Mouse (Mus musculus) common myeloid progenitor, adult 5-6 weeks (primary cell): ENCODE data around the gene Olfr1495. TPM values are rescaled to one million over a fixed set of nuclear protein-coding genes. Genes with fewer than 3 reads are reported as not detected.
"Not testable (repeated sequence)": the region's sequence is repeated elsewhere in the genome, so short reads cannot be mapped to it uniquely, and the experiment has no call there.

Source experiments
- ATAC-seq: replicated peaks from 2 replicates; pipeline ENCODE4 v1.8.0; 2016; ENCODE audit warnings: low read depth, mild to moderate bottlenecking, moderate TSS enrichment, inconsistent platforms; ENCODE audit not compliant: poor library complexity, severe bottlenecking
- total RNA-seq: library from RNA; stranded (forward); fragments of 200-1000, 187-1606 nt; gene quantifications from 2 replicates; pipeline ENCODE4 v1.2.3, GENCODE M21; 2017

Olfr1495 gene
- not detected in 2 replicates for total RNA-seq

DNA sequence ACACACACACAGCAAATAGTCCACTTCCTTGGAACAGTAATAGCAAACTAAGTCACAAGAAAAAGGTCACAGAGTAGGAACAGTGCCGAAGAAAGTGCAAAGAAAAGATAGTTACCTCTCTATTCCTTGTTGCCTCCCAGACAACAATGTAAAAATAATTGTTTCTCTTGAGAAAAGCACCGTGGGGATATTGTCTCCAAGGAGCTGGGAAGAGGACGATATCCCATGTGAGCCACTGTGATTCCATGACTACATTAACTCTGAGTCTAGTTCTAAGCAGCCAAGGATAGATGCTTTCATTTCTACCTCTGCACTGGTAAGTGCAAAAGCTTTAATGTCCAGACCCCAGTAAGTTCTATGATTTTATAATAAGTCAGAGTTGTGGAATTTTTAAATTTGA is at the start of gene Olfr1495:
TSS of gene Olfr1495 (plus strand) at position 301 of the 400 bp plus-strand sequence.
- ATAC-seq, result no peak

DNA sequence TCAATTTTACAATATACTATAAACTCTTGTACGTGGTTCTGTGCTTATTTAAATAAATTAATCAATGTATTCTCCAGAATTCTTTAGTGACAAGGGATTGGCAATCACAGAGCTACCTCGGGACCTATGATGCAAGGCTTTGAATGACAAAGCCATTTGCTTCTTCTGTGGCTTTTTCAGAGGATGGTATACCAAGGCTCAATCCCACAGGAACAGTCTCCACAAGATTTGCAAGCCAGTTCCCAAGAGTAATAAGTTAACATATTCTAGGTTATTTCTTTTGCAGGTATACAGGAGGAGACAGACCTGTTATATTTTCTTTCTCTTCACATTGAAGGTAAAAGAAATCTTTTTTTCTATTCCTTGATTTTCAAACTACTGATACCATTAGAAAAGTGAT is 41.4 kb upstream of the Olfr1495 start, which contains the start of gene Olfr1493-ps1:
TSS of gene Olfr1493-ps1 (plus strand) at position 301 of the 400 bp plus-strand sequence.
- no peak for ATAC-seq

DNA sequence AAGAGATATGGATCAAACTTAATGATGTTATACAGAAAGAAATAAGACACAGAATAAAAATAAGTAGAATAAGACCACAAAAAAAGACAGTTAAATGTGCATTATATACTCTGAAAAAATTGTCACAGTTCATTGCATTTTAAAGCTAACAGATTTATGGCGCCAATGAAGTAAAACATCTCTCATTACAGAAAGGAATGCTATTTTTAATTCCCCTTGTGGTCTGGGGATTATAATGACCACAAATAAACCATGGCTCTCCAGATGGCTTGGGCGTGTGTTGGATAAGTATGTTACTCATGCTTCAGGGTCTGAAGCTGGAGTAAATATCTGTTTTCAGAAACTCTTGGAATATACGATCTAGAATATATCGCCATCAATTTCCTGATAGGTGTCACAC is 25.0 kb upstream of the Olfr1495 start, which contains the start of gene Olfr1494:
TSS of gene Olfr1494 (plus strand) at position 301 of the 400 bp plus-strand sequence.
- no peak for ATAC-seq

DNA sequence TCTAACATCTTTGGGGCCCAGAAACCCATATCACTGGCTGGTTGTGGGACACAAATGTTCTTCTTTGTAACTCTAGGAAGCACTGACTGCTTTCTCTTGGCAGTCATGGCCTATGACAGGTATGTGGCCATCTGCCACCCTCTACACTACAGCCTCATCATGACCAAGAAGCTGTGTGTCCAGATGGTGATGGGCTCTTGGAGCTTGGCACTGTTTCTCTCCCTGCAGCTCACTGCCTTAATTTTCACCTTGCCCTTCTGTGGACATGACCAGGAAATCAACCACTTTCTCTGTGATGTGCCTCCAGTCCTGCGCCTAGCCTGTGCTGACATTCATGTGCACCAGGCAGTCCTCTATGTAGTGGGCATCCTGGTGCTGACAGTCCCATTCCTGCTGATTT is 15.0 kb upstream of the Olfr1495 start:
- ATAC-seq, result no peak

DNA sequence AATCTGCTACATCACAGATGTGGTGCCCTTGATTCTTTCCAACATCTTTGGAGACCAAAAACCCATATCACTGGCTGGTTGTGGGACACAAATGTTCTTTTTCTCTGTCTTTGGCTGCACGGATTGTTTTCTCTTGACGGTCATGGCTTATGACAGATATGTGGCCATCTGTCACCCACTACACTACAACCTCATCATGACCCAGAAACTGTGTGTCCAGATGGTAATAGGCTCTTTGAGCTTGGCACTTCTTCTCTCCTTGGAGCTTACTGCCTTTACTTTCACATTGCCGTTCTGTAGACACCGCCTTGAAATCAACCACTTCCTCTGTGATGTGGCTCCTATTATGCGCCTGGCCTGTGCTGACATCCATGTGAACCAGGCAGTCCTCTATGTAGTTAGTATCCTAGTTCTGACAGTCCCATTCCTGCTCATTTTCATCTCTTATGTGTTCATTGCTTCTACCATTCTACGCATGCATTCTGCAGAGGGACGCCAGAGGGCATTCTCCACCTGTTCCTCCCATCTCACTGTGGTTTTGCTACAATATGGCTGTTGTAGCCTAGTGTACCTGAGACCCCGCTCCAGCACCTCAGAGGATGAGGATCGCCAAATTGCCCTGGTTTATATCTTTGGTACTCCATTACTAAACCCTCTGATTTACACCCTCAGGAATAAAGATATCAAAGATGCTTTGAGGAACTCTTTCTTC is 4.3 kb downstream of the Olfr1495 start:
- ATAC-seq, result no peak

DNA sequence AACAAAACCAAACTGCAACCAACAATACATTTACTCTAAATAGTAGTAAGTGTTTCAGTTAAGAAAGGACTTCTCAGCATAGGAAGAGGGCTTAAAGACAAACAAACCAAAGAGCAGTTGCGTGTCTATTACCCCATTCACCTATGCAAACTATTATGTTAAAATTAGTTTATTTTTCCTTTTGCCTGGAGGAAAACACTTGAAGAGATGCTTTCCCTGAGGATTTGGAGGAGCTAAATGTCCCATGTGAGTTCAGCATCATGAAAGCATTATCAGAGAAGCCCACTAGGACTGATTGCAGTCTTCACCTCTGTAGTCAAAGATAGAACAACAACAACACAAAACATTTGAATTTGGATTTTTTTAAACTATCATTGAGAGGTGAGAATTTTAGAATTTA is 13.2 kb downstream of the Olfr1495 start, which contains the start of gene Olfr1496:
TSS of gene Olfr1496 (plus strand) at position 301 of the 400 bp plus-strand sequence.
- ATAC-seq, result no peak

DNA sequence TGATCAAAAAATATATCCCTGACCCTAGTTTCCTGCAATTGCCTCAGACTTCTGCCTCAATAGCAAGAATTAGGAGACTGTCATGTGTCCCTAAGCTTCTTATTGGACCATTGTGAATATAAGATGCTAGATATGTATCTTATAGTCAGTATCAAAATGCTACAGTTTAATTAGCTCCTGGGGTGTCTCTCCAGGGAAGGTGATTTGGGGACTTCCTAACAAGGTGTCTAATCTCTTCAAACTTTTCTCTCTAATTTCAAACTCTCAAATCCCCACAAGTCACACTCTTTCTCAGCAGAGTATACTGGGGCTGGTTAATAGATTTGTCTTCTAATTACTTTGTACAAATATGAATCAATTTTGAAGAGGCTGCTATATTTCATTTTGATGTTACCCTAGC is 33.7 kb downstream of the Olfr1495 start, which contains the start of gene Olfr1497:
TSS of gene Olfr1497 (minus strand) at position 101 of the 400 bp plus-strand sequence.
- no peak for ATAC-seq

DNA sequence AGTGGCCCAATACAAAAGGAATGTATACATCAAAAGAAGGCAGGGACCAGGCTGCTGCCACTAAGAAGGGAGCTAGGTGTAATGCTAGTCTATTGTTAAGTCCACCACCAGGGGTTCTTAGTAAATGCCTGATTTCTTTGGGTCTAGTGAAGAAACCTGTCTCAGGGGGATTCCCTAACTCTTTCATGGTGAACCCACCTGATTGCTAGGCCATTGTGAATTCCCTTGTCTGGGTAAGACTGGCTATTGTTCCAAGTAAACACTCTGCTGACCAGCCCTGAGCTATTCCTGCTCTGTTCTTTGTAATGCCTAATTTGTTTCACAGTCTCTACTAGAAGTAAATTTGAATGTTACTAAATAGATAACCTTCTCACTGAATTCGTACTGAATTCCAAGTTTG is 41.1 kb downstream of the Olfr1495 start:
- ATAC-seq, result not testable (repeated sequence)

DNA sequence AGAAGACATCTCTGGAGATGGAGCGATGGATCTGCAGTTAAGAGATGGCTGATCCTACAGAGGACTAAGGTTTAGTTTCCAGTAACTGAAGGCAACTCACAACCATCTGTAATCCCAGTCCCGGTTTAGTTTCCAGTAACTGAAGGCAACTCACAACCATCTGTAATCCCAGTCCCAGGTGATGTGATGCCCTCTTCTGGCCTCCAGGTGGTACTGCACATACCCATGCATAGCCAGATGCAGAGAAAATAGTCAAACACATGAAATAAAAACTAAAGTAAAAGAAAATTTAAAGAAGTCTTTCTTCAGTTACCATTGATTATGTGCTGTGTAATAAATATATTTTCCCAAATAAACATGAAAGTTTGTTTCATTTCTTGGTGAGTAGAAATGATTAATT is 48.4 kb downstream of the Olfr1495 start:
- ATAC-seq, result no peak

DNA sequence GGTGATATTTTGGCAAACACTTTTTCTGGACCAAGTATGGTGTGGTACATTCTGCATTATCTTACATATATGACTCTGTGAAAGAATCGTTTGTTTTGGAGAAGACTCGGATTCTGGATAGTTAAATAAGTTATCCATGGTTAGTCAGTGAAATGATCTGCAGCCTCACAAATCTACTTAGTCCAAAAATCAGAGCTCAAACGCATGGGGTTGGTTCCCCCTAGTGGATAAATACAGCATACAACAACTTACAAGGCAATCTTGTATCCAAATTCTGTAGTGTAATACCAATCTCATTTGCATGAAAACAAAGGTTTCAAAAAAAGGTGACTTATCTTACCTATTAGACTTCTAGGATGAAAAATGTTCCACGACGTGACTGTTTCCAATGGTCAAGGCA is 54.4 kb downstream of the Olfr1495 start:
- ATAC-seq, result 0 out of 2 replicates have a peak, but pooled peaks have one; percentile 39

DNA sequence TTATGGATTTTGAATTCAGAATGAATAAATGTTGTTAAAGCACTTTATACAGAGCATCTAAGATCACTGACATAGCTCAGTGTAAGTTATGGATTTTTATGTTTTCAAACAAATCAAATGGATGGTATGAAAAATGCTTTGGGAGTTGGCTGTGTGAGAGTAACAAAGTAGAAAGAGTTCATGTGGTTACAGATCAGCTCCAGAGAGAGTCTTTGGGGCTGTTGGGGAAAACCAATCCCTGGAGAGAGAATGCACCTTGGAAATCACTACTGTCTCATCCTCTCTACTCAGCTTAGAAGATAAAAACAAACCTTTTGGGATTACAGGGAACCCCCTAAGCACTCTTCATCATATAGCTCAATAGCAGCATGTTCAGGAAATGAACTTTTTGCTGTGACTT is 54.9 kb downstream of the Olfr1495 start, which contains the start of gene Olfr1499:
TSS of gene Olfr1499 (minus strand) at position 101 of the 400 bp plus-strand sequence.
- ATAC-seq, result no peak

Other genes with a start within 250 kb of the Olfr1495 start
- gene Olfr1480, start 236.7 kb upstream of the Olfr1495 start, total RNA-seq, result not detected in 2 replicates
- gene Olfr1484, start 181.1 kb upstream of the Olfr1495 start, total RNA-seq, result not detected in 2 replicates
- gene Olfr1487, start 147.2 kb upstream of the Olfr1495 start, total RNA-seq, result not detected in 2 replicates
- not detected in 2 replicates for gene Olfr1489, start 133.0 kb upstream of the Olfr1495 start, total RNA-seq
- gene Olfr1490, start 113.5 kb upstream of the Olfr1495 start, total RNA-seq, result not detected in 2 replicates
- not detected in 2 replicates for gene Olfr1491, start 67.3 kb upstream of the Olfr1495 start, total RNA-seq
- not detected in 2 replicates for gene Olfr1493-ps1, start 41.3 kb upstream of the Olfr1495 start, total RNA-seq
- gene Olfr1494, start 24.9 kb upstream of the Olfr1495 start, total RNA-seq, result not detected in 2 replicates
- not detected in 2 replicates for gene Olfr1496, start 13.3 kb downstream of the Olfr1495 start, total RNA-seq
- gene Olfr1497, start 33.6 kb downstream of the Olfr1495 start, total RNA-seq, result not detected in 2 replicates
- gene Olfr1499, start 54.8 kb downstream of the Olfr1495 start, total RNA-seq, result not detected in 2 replicates
- not detected in 2 replicates for gene Olfr1500, start 65.9 kb downstream of the Olfr1495 start, total RNA-seq
- gene Olfr1501, start 86.1 kb downstream of the Olfr1495 start, total RNA-seq, result not detected in 2 replicates
- not detected in 2 replicates for gene Olfr1502, start 97.2 kb downstream of the Olfr1495 start, total RNA-seq
- gene Olfr1504, start 133.3 kb downstream of the Olfr1495 start, total RNA-seq, result not detected in 2 replicates
- gene Olfr1505, start 148.9 kb downstream of the Olfr1495 start, total RNA-seq, result not detected in 2 replicates